Mouse (Mus musculus) B cell, adult 67 days (primary cell): ENCODE measurements around the gene Dab1. TPM values are rescaled to one million over a fixed set of nuclear protein-coding genes. Genes with fewer than 3 reads are reported as not detected.

Experiments used
- total RNA-seq, 2 experiments: library from RNA; stranded (reverse); gene quantifications; 4 replicates each; pipeline ENCODE4 v1.2.4; 2023

Gene Dab1
- not detected for total RNA-seq

GRCm38 (mm10) chr4:103619321-103619945 is at the start of gene Dab1:
Gene Dab1, plus strand, starts transcription at chr4:103619359.

GRCm38 (mm10) chr4:104766065-104766464 is 1146.9 kb downstream of the Dab1 start, which contains the start of gene C8b:
Gene C8b, plus strand, starts transcription at chr4:104766317.

